Mouse (Mus musculus): ENCODE results near the gene Brd1.
A peak's percentile ranks its signal among the peaks of the same experiment; 100 is the strongest.

- TF ChIP-seq CTCF (IDR thresholded peaks at IDR 0.05; ENCODE audit: low read depth, low read length) (no peak), POLR2A (IDR thresholded peaks at IDR 0.05; ENCODE audit: insufficient read depth, low read length) (no peak), EP300 (IDR thresholded peaks at IDR 0.05; ENCODE audit: insufficient read depth, low read depth, low read length) (0 out of 2 replicates have a peak, but pooled peaks have one; percentile 30)
These were observed 31.5 kb downstream of the Brd1 start for GRCm38 (mm10) chr15:88702501-88702900.
